Mouse (Mus musculus) liver, postnatal 0 days (tissue): ENCODE measurements around the gene Hacd2. TPM values are rescaled to one million over a fixed set of nuclear protein-coding genes. Genes with fewer than 3 reads are reported as not detected.

Experiments
- ATAC-seq: fragments of 200-750 bp; cut with Nextera tagmentation; 2 replicates; pipeline ENCODE4 v1.8.0; 2017; ENCODE audit warnings: mild to moderate bottlenecking, moderate library complexity
- DNase-seq: peaks from one replicate; pipeline ENCODE4 v3.0.0-alpha.2; 2016
- H3K27ac ChIP-seq: fragments of 300-500 bp; sonication (generic); 2 replicates; pipeline ENCODE4 v1.5.1; 2014; ENCODE audit warnings: antibody characterized with exemption, moderate library complexity, mild to moderate bottlenecking, low read depth
- H3K27me3 ChIP-seq: fragments of 300-500 bp; sonication (generic); 2 replicates; pipeline ENCODE4 v1.6.1; 2014; ENCODE audit warnings: low read length, control low read depth, mixed read lengths; ENCODE audit not compliant: insufficient read depth
- H3K36me3 ChIP-seq: fragments of 300-500 bp; sonication (generic); replicated peaks from 2 replicates; pipeline ENCODE4 v1.6.1; 2014; ENCODE audit warnings: mild to moderate bottlenecking, control low read depth, low read length, moderate library complexity, mixed read lengths; ENCODE audit not compliant: insufficient read depth
- H3K4me1 ChIP-seq: fragments of 300-500 bp; sonication (generic); 2 replicates; pipeline ENCODE4 v1.6.1; 2014; ENCODE audit warnings: antibody characterized with exemption, mild to moderate bottlenecking, control low read depth; ENCODE audit not compliant: insufficient read depth
- H3K4me2 ChIP-seq: fragments of 300-500 bp; sonication (generic); 2 replicates; pipeline ENCODE4 v1.6.1; 2014; ENCODE audit warnings: low read depth, mild to moderate bottlenecking, low read length, moderate library complexity, mixed read lengths
- H3K4me3 ChIP-seq: fragments of 300-500 bp; sonication (generic); 2 replicates; pipeline ENCODE4 v1.5.1; 2014; ENCODE audit warnings: low read depth, low read length
- H3K9ac ChIP-seq: fragments of 300-500 bp; sonication (generic); replicated peaks from 2 replicates; pipeline ENCODE4 v1.6.1; 2014; ENCODE audit warnings: mild to moderate bottlenecking, moderate library complexity
- H3K9me3 ChIP-seq: fragments of 300-500 bp; sonication (generic); 2 replicates; pipeline ENCODE4 v1.6.1; 2016; ENCODE audit warnings: mild to moderate bottlenecking, control low read depth, low read length, mixed read lengths
- CTCF ChIP-seq: sonication (generic); IDR thresholded peaks from 2 replicates; pipeline ENCODE4 v1.5.1; 2016; ENCODE audit warnings: antibody characterized with exemption, low read depth
- EP300 ChIP-seq: IDR thresholded peaks from 2 replicates; pipeline ENCODE4 v1.6.1; 2016; ENCODE audit warnings: antibody characterized with exemption, low read depth, mild to moderate bottlenecking
- WGBS: fragments of 180-500 bp; shearing (Covaris S2); extraction: QIAGEN DNeasy Blood & Tissue Kit; methylation state at CpG from one replicate; pipeline ENCODE4 v1.1.7; 2014; ENCODE audit not compliant: insufficient replicate concordance; 5-methylcytosine and 5-hydroxymethylcytosine counted together
- polyA plus RNA-seq: library from polyadenylated mRNA; unstranded; fragments of >200 nt; fragmentation: Nextera tagmentation; extraction: Ambion mirVana; gene quantifications from 2 replicates; pipeline ENCODE4 v1.2.1, GENCODE M21; 2015

The Hacd2 gene
- polyA plus RNA-seq, 1 experiment from 2014 or later = 154 TPM

DNA sequence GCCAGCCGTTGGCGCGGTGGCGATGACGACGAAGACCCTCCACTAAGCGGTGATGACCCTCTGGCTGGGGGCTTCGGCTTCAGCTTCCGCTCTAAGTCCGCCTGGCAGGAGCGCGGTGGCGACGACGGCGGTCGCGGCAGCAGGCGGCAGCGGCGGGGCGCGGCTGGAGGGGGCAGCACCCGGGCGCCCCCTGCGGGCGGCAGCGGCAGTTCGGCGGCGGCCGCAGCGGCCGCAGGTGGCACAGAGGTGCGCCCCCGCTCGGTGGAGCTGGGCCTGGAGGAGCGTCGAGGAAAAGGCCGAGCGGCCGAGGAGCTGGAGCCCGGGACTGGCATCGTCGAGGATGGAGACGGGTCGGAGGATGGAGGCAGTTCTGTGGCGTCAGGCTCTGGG, 134.1 kb downstream of the Hacd2 start:
- peaks cover 14% of the 10 kb centered on the region for H3K4me1 ChIP-seq
- WGBS = 4% methylated on average over 45 of the region's 48 CpGs
- no peak overlapping the region for H3K9ac ChIP-seq
- H3K27me3 ChIP-seq = peaks cover 82% of the 10 kb centered on the region
- H3K36me3 ChIP-seq = no peaks in the 10 kb centered on the region
- H3K4me3 ChIP-seq = peak overlapping the region; percentile 54
- H3K4me2 ChIP-seq = peak overlapping the region; percentile 78
- H3K27ac ChIP-seq = no peak overlapping the region
- TF ChIP-seq CTCF (peak; percentile 57), EP300 (no peak)
- DNase-seq (peak; percentile 72), ATAC-seq (0 out of 2 replicates have a peak, but pooled peaks have one; percentile 31)
- H3K9me3 ChIP-seq = no peaks in the 10 kb centered on the region

DNA sequence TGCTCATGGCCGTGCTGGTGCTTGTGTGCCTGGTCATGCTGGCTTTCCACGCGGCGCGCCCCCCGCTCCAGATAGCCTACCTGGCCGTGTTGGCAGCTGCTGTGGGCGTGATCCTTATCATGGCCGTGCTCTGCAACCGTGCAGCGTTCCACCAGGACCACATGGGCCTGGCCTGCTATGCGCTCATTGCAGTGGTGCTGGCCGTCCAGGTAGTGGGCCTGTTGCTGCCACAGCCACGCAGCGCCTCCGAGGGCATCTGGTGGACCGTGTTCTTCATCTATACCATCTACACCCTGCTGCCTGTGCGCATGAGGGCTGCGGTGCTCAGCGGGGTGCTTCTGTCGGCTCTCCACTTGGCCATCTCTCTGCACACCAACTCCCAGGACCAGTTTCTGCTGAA, 134.6 kb downstream of the Hacd2 start:
- Histone ChIP-seq H3K4me1 (peaks cover 14% of the 10 kb centered on the region), H3K36me3 (no peaks in the 10 kb centered on the region), H3K4me2 (0 out of 2 replicates have a peak overlapping the region, but pooled peaks have one; percentile 13), H3K9ac (no peak overlapping the region), H3K4me3 (no peak overlapping the region), H3K27ac (no peak overlapping the region), H3K9me3 (no peaks in the 10 kb centered on the region), H3K27me3 (peaks cover 77% of the 10 kb centered on the region)
- 77% methylated on average over 21 of the region's 21 CpGs for WGBS
- no peak for ATAC-seq
- no peak for DNase-seq
- no peak for TF ChIP-seq EP300
- no peak for TF ChIP-seq CTCF

Other genes with a start within 250 kb of the Hacd2 start
- gene Adcy5, start 132.4 kb downstream of the Hacd2 start, polyA plus RNA-seq = 0.28 and 0.39 TPM in 2 replicates